Mouse (Mus musculus) liver, embryonic 15.5 days (tissue): ENCODE results near the gene Traip. TPM values are rescaled to one million over a fixed set of nuclear protein-coding genes. Genes with fewer than 3 reads are reported as not detected.

Source experiments
- ATAC-seq: fragments of 200-750 bp; cut with Nextera tagmentation; 2 replicates; pipeline ENCODE4 v1.8.0; 2017; ENCODE audit warnings: moderate number of reproducible peaks, mild to moderate bottlenecking, moderate library complexity; ENCODE audit not compliant: insufficient read depth
- H3K27ac ChIP-seq: fragments of 300-500 bp; sonication (generic); replicated peaks from 2 replicates; pipeline ENCODE4 v1.5.1; 2015; ENCODE audit warnings: mild to moderate bottlenecking, inconsistent platforms
- H3K27me3 ChIP-seq: fragments of 300-500 bp; sonication (generic); 2 replicates; pipeline ENCODE4 v1.6.1; 2015; ENCODE audit warnings: mild to moderate bottlenecking, inconsistent platforms
- H3K36me3 ChIP-seq: fragments of 300-500 bp; sonication (generic); replicated peaks from 2 replicates; pipeline ENCODE4 v1.6.1; 2015; ENCODE audit warnings: moderate library complexity, mild to moderate bottlenecking, inconsistent platforms
- H3K4me1 ChIP-seq: fragments of 300-500 bp; sonication (generic); replicated peaks from 2 replicates; pipeline ENCODE4 v1.6.1; 2015; ENCODE audit warnings: inconsistent platforms
- H3K4me2 ChIP-seq: fragments of 300-500 bp; sonication (generic); 2 replicates; pipeline ENCODE4 v1.6.1; 2015; ENCODE audit warnings: moderate library complexity, mild to moderate bottlenecking, inconsistent platforms
- H3K4me3 ChIP-seq: fragments of 300-500 bp; sonication (generic); replicated peaks from 2 replicates; pipeline ENCODE4 v1.5.1; 2015; ENCODE audit warnings: mild to moderate bottlenecking, inconsistent platforms
- H3K9ac ChIP-seq: fragments of 300-500 bp; sonication (generic); 2 replicates; pipeline ENCODE4 v1.6.1; 2015; ENCODE audit warnings: moderate library complexity, mild to moderate bottlenecking, inconsistent platforms
- H3K9me3 ChIP-seq: fragments of 300-500 bp; sonication (generic); replicated peaks from 2 replicates; pipeline ENCODE4 v1.6.1; 2016; ENCODE audit warnings: inconsistent platforms
- WGBS: fragments of 180-500 bp; shearing (Covaris S2); methylation state at CpG from one replicate; pipeline ENCODE4 v1.1.7; 2015; ENCODE audit warnings: mixed read lengths; ENCODE audit not compliant: insufficient replicate concordance; 5-methylcytosine and 5-hydroxymethylcytosine counted together
- polyA plus RNA-seq: library from polyadenylated mRNA; unstranded; fragments of >200 nt; fragmentation: Nextera tagmentation; extraction: Ambion mirVana; gene quantifications from 2 replicates; pipeline ENCODE4 v1.2.1, GENCODE M21; 2015

The Traip gene
- polyA plus RNA-seq, 1 experiment from 2014 or later, result 14.6 TPM

GRCm38 (mm10) chr9:107934146-107934545, 15.8 kb upstream of the Traip start:
- no peaks in the 10 kb centered on the region for H3K36me3 ChIP-seq
- no peak overlapping the region for H3K27ac ChIP-seq
- H3K4me3 ChIP-seq, result no peak overlapping the region
- peaks cover 9% of the 10 kb centered on the region for H3K4me1 ChIP-seq
- no peak overlapping the region for H3K9ac ChIP-seq
- WGBS, result 64% methylated on average over 11 of the region's 11 CpGs
- H3K4me2 ChIP-seq, result no peak overlapping the region
- no peak for ATAC-seq
- no peaks in the 10 kb centered on the region for H3K9me3 ChIP-seq
- peaks cover 86% of the 10 kb centered on the region for H3K27me3 ChIP-seq

GRCm38 (mm10) chr9:107935374-107935773, 14.6 kb upstream of the Traip start, which contains the start of gene Camkv:
Camkv (plus strand) TSS chr9:107935674.
- peak within 1 kb of the TSS; percentile 65 for H3K4me2 ChIP-seq
- H3K4me1 ChIP-seq, result peaks cover 9% of the 10 kb centered on the region
- H3K9me3 ChIP-seq, result no peaks in the 10 kb centered on the region
- peaks cover 87% of the 10 kb centered on the region for H3K27me3 ChIP-seq
- ATAC-seq, result no peak
- H3K4me3 ChIP-seq, result peak within 1 kb of the TSS; percentile 36
- no peaks in the 10 kb centered on the region for H3K36me3 ChIP-seq
- WGBS, result 44% methylated on average over 3 of the region's 3 CpGs
- H3K27ac ChIP-seq, result no peak within 1 kb of the TSS
- H3K9ac ChIP-seq, result no peak within 1 kb of the TSS

DNA sequence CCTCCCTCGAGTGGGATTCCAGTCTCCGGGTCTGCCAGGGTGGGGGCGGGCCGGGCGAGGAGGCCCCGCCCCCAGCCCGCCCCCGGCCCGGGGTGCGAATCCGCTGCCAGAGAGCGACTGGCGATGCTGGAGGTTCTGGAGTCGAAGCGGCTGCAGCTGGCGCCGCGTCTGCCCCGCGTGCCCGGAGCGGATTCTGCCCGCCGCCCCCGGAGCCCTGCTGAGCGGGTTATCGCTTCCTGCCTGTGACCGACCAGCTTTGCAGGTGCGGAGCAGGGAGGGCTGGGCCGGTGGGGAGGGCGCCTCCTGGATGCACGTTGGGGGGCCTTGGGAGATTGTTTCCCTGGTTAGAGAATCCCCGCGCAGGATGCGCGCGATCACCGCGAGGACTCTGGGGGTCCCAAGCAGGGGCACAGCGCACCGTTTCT, 14.1 kb upstream of the Traip start:
- no peaks in the 10 kb centered on the region for H3K9me3 ChIP-seq
- H3K27me3 ChIP-seq, result peaks cover 90% of the 10 kb centered on the region
- no peak overlapping the region for H3K9ac ChIP-seq
- H3K4me2 ChIP-seq, result peak overlapping the region; percentile 65
- H3K4me3 ChIP-seq, result peak overlapping the region; percentile 36
- no peaks in the 10 kb centered on the region for H3K36me3 ChIP-seq
- peaks cover 9% of the 10 kb centered on the region for H3K4me1 ChIP-seq
- under 1% methylated on average over 41 of the region's 41 CpGs for WGBS
- H3K27ac ChIP-seq, result no peak overlapping the region
- ATAC-seq, result no peak

- Histone ChIP-seq H3K36me3 (no peaks in the 10 kb centered on the region), H3K4me3 (peak overlapping the region; percentile 36), H3K27ac (no peak overlapping the region), H3K9me3 (no peaks in the 10 kb centered on the region), H3K4me2 (peak overlapping the region; percentile 65), H3K27me3 (peaks cover 94% of the 10 kb centered on the region), H3K4me1 (peaks cover 9% of the 10 kb centered on the region), H3K9ac (no peak overlapping the region)
- WGBS, result 5% methylated on average over 29 of the region's 29 CpGs
- ATAC-seq, result no peak
These were observed 13.6 kb upstream of the Traip start for GRCm38 (mm10) chr9:107936215-107936822.

DNA sequence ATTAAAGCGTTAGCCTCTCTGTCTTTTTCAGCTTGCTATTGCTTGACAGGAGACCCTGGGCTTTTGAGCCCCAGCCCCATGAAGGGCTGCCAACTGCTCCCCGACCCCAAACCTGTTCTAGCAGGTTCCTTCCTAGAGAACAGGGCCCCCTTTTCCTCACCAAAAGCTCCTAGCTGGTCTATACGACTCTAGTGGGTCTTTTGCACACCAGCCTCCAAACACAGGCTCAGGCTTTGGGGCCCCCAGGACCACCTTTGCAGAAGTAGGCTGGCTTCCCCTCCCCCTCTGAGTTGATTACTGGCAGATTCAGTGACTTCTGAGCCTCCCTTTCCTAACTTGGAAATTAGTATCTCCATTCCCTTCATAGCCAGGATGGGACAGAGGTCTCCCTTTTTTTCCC, 13.1 kb upstream of the Traip start:
- H3K4me3 ChIP-seq, result no peak overlapping the region
- H3K27ac ChIP-seq, result no peak overlapping the region
- 22% methylated on average over 3 of the region's 3 CpGs for WGBS
- no peaks in the 10 kb centered on the region for H3K36me3 ChIP-seq
- H3K4me1 ChIP-seq, result peaks cover 9% of the 10 kb centered on the region
- no peaks in the 10 kb centered on the region for H3K9me3 ChIP-seq
- no peak overlapping the region for H3K9ac ChIP-seq
- no peak for ATAC-seq
- peaks cover 91% of the 10 kb centered on the region for H3K27me3 ChIP-seq
- H3K4me2 ChIP-seq, result no peak overlapping the region

- no peak overlapping the region for H3K9ac ChIP-seq
These were observed 2.4 kb upstream of the Traip start for GRCm38 (mm10) chr9:107947241-107948194.

DNA sequence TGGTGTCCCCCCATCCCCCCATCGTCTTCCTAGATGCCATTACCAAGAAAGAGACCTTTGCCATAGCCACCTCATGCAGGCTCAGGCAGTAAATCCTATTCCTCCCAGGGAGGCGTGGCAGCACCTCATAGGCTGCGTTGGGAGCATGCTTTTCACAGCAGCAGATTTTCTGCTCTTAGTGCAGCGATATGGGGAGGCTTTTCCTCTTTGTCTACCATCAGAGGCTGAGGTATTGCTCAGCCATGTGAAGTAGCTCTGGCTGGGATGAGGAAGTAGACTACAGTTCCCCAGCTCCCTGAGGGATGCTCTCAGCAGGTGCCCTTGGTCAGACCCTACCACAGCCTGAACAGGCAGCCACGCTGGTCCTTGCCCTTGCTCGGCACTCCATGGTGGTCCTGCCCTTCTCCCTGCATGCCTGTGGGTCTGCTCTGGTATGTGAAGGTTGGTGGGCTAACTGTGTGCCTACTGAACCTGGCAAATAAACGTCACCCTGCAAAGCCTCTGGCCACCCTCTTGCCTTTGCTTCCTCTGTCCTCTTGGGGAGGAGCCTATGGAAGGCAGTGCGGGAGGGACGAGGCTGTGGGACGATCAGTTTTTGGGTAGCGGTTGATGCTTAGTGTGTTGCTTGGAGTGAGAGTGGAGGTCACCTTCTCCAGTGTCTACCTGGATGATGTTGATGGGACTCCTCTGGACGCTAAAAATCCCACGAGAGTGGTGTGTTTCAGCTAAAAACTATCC, 583 bp upstream of the Traip start:
- Histone ChIP-seq H3K9ac (no peak overlapping the region), H3K27me3 (peaks cover 4% of the 10 kb centered on the region; the same call in 1 of the 2 replicates), H3K9me3 (no peaks in the 10 kb centered on the region), H3K36me3 (no peaks in the 10 kb centered on the region), H3K4me3 (no peak overlapping the region), H3K4me1 (peaks cover 31% of the 10 kb centered on the region), H3K4me2 (no peak overlapping the region), H3K27ac (no peak overlapping the region)
- no peak for ATAC-seq
- WGBS, result 68% methylated on average over 13 of the region's 13 CpGs

More at GRCm38 (mm10) chr9:107947241-107948194, 2.4 kb upstream of the Traip start:
- 78% methylated on average over 31 of the region's 31 CpGs for WGBS
- Histone ChIP-seq H3K36me3 (no peaks in the 10 kb centered on the region), H3K4me2 (no peak overlapping the region), H3K9me3 (no peaks in the 10 kb centered on the region), H3K4me3 (no peak overlapping the region), H3K27me3 (peaks cover 7% of the 10 kb centered on the region; the same call in 1 of the 2 replicates), H3K4me1 (peaks cover 26% of the 10 kb centered on the region), H3K27ac (no peak overlapping the region)
- ATAC-seq, result no peak

DNA sequence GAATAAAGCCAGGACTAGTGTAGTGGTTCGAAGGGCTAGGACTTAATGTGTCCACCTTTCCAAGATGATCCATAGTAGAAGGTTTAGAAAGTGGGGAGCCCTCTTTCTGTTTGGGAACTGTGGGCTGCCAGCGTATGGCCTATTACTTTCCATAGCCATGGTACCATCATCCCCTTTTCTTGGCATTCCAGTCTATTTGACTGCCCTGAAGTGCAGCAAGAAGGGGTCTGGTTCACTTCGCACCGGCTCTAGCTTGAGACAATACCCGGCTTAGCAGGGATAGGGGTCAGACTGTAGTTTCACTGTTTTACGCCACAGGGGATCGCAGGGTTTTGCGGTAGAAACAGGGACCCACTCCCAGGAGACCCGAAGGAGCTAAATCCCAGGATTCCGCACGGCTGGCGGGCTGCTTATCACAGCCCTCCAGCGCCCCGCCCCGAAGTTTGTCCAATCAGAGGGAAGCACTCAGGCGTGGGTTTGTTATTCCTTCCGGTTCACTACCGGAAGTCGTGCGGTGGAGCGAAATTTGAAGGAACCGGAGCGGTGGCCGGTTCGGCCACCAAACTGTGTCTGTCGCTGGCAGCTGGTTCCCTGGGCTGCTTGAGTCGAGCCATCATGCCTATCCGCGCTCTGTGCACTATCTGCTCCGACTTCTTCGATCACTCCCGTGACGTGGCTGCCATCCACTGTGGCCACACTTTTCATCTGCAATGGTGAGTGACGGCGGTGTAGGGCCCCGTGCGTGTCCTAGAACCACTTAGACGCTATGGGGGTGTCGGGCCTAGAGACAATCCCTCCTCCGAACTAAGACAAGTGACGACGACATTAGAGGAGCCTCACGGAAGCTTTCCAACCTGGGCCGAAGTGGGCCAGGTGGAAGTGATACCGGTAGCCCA, 772 bp downstream of the Traip start:
- Histone ChIP-seq H3K4me3 (peak overlapping the region; percentile 88), H3K4me2 (peak overlapping the region; percentile 86), H3K9me3 (no peaks in the 10 kb centered on the region), H3K4me1 (peaks cover 31% of the 10 kb centered on the region), H3K9ac (peak overlapping the region; percentile 71), H3K36me3 (no peaks in the 10 kb centered on the region), H3K27me3 (peaks cover 4% of the 10 kb centered on the region; the same call in 1 of the 2 replicates), H3K27ac (peak overlapping the region; percentile 74)
- WGBS, result 11% methylated on average over 45 of the region's 45 CpGs
- ATAC-seq, result peak; percentile 87

GRCm38 (mm10) chr9:107955613-107956289, 5.8 kb downstream of the Traip start:
- H3K4me2 ChIP-seq, result no peak overlapping the region
- no peak overlapping the region for H3K9ac ChIP-seq
- no peak overlapping the region for H3K27ac ChIP-seq
- H3K27me3 ChIP-seq, result no peaks in the 10 kb centered on the region
- 79% methylated on average over 6 of the region's 6 CpGs for WGBS
- peaks cover 50% of the 10 kb centered on the region for H3K36me3 ChIP-seq
- H3K9me3 ChIP-seq, result no peaks in the 10 kb centered on the region
- H3K4me1 ChIP-seq, result peaks cover 21% of the 10 kb centered on the region
- ATAC-seq, result no peak
- H3K4me3 ChIP-seq, result no peak overlapping the region

DNA sequence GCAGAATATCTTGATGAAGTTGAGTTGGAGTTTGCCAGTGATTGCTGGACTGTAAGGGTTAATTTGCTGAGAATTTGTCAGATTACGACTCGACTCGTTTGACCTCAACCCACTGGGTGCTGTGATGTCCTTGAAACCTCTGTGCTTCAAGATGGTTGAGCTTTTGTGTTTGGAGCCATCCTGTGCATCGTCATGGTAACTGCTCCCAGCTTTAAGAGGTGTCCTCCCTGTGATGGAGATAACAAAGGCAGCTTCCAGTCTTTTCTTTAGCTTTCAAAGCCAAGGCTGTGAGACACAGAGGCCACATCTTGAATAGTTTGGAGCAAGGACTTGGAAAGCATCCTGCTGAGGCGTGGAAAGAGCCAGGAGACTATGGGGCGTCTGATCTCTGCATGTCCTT, 7.2 kb downstream of the Traip start:
- Histone ChIP-seq H3K4me3 (no peak overlapping the region), H3K27me3 (no peaks in the 10 kb centered on the region), H3K9ac (no peak overlapping the region), H3K4me2 (no peak overlapping the region), H3K27ac (no peak overlapping the region), H3K9me3 (no peaks in the 10 kb centered on the region), H3K36me3 (peaks cover 63% of the 10 kb centered on the region), H3K4me1 (peaks cover 9% of the 10 kb centered on the region)
- 55% methylated on average over 6 of the region's 6 CpGs for WGBS
- ATAC-seq, result no peak
